Mouse (Mus musculus): ENCODE measurements at regions not wholly inside any gene's neighbourhood (a gene's known extent, or its start where the extent isn't known, plus 50 kb on each side); places are given as distances from the start of the nearest gene placed in this dataset.

- DNase-seq (ENCODE audit: low spot score in 2 of 2), result no peak
Observed at GRCm38 (mm10) chr12:25393501-25393900, 296.6 kb upstream of the Id2 start.

- DNase-seq (ENCODE audit: low spot score in 2 of 2), result no peak
Observed at GRCm38 (mm10) chr12:25389202-25389601, 292.3 kb upstream of the Id2 start.

GRCm38 (mm10) chr12:25387791-25388280 is 290.9 kb upstream of the Id2 start:
- DNase-seq (ENCODE audit: low spot score in 2 of 2), result no peak

- DNase-seq (ENCODE audit: low spot score in 2 of 2), result no peak
Observed at GRCm38 (mm10) chr12:25382961-25383360, 286.0 kb upstream of the Id2 start.

DNA sequence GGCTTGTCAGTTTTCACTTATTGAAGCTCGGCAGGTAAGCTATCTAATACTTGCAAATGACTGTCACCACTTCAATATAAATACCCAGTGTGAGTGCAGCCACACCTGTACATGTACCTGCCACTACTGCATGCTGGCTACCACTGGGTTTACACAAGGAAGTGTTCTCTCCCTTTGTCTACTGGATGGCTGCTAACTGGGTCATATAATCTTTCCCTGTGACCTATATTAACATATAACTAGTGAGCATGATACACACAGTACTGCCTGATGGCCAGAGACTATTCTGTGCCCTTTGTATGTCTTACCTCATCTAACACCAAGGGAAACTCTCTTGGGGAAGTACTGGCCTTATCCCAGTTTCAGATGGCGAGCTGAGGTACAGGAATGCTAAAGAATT is 285.5 kb upstream of the Id2 start:
- DNase-seq (ENCODE audit: low spot score in 2 of 2), result no peak

GRCm38 (mm10) chr12:25381619-25382018 is 284.7 kb upstream of the Id2 start:
- DNase-seq (ENCODE audit: low spot score in 2 of 2), result no peak

- no peak for DNase-seq (ENCODE audit: low spot score in 2 of 2)
Observed at GRCm38 (mm10) chr12:25379996-25380395, 283.1 kb upstream of the Id2 start.

DNA sequence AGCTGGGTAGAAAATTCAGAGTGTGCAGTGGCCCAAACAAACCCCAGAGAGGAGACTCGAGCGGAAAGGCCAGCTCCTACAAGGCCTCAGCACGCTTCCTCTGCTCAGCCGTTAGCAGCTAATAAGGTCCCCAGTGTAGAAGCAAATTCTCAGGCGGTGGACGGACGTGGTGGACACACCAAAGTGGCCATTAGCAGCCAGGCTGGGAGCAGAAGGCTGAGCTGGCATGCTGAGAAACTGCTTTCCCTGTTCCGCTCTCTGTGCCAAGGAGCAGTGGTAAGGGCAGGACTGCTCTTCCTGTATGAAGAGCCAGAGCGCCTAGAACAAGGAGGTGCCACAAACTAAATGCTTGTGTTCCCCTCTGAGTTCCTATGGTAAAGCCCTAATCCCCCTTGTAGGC is 282.1 kb upstream of the Id2 start:
- no peak for DNase-seq (ENCODE audit: low spot score in 2 of 2)

- no peak for DNase-seq (ENCODE audit: low spot score in 2 of 2)
Observed at GRCm38 (mm10) chr12:25378036-25378645, 281.2 kb upstream of the Id2 start.

DNA sequence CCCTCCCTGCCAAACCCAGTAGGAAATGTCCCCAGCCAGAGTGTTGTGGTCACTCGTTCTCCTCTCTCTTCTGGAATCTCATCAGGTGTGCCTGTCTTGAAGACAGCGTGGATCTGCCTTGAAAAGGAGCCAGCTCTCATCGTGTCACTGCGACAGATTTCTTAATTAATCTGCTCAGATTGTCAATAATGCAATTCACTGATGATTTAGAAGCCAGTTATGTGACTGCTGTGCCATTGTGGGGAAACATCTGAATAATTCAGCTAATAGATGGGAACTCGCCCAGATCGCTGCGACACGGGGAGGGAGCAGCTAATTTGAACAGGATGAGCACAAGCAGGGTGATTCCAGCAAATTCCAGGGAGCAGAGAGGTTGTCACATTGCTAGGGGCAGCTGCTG is 279.5 kb upstream of the Id2 start:
- DNase-seq (ENCODE audit: low spot score in 2 of 2), result no peak

GRCm38 (mm10) chr12:25367541-25367940 is 270.6 kb upstream of the Id2 start:
- no peak for DNase-seq (ENCODE audit: low spot score in 2 of 2)

- no peak for DNase-seq (ENCODE audit: low spot score in 2 of 2)
Observed at GRCm38 (mm10) chr12:25365600-25366267, 268.8 kb upstream of the Id2 start.

DNA sequence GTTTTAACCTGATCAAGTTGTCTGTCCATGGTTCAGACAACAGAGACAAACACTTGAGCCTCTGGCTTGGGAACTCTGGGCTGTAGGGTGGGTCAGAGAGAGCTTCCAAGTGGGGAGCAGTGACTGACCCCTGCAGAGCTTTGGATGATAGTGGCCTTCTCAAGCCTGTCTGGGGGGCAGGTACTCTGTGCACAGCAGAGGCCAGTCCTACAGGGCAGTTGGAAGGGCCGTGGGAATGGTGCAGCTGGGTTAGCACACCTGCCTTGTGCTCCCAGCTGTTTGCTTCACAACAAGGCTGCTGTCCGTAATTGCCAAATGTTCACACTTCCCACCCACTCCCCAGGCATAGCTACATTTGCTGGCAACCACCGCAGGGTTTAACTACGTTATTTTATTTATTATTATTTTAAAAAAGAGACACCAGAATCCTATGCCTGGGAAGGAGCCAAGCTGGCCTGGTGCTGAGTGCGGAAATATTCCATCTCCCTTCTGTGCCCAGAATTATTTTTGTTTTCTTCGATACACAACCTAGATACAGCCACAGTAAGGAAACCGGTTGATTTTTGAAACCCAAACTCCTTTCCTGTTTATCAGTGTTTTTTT is 268.1 kb upstream of the Id2 start:
- no peak for DNase-seq (ENCODE audit: low spot score in 2 of 2)

DNA sequence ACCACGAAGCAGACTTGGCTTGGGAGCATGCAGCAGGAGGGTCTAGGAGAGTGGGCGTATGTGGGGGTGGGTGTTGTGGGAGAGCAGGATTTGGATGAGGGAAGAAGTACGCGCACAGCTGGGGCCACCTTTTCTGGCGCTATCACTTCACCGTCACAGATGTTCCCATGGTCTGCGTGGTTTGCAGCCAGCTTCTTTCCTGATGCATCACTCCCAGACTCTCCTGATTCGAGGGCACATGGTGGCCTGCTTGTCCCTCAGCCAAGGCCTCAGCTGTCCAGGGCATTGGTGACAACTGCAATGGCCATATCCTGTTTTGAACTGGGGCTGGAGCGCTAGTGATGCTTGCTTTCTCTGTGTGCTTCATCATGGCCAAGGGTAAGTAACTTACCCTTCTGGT is 266.9 kb upstream of the Id2 start:
- DNase-seq (ENCODE audit: low spot score in 2 of 2), result no peak

- DNase-seq (ENCODE audit: low spot score in 2 of 2), result no peak
Observed at GRCm38 (mm10) chr12:25363341-25363740, 266.4 kb upstream of the Id2 start.

DNA sequence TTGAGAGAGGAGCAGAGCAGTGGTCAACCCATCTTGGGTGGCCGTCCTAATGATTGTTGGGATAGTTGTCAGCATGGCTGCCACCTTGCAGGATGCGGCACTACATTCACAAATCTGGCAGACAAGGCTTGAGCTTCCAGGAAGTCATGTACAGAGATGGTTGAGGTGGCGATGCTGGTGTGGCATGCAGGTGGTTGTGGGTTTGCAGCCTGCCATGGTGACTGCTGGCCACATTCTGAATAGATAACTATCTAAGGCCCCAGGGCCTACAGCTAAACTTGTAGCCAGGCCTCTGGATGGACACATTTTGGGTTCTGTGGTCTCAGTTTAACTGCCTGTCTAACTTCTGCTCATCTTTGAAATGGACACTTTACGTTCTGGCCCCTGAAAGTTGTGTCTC is 265.8 kb upstream of the Id2 start:
- DNase-seq (ENCODE audit: low spot score in 2 of 2), result no peak

DNA sequence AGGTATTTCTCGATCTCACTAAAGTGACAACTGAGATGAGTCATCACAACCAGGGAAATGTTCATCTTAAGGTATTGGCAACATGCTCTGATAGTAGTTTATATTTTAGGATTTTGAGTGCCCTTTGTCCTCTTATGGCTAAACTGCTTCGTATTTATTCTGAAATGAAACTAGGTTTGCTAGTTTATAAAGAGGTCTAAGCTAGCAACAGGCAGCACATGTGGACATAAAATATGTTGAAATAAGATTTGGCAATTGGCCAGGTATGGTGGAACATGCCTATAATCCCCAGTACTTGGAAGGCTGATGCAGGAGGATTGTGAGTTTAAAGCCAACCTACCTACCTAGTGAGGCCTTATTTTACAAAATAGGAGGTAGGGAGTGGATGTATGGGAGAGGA is 263.8 kb upstream of the Id2 start:
- DNase-seq (ENCODE audit: low spot score in 2 of 2), result no peak

DNA sequence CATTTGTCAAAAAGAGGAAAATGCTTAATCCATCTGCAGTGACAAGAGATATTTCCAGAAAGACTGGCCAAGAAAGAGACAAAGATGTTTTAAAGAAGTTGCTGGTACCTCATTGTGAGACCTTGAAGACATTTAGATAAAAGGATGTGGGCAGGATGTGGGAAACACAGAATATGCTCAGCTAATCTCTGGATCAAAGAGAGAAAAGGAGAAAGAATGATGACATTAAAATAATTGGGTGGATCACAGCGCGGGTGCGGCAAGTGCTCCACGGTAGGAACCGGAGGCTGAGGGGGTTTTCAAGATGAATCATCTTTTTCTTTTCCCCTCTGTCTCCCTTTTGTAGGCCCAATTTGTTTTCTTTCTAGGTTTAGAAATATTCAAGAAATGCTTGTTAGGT is 263.0 kb upstream of the Id2 start:
- DNase-seq (ENCODE audit: low spot score in 2 of 2), result no peak

- no peak for DNase-seq (ENCODE audit: low spot score in 2 of 2)
Observed at GRCm38 (mm10) chr12:25358846-25359525, 262.0 kb upstream of the Id2 start.

GRCm38 (mm10) chr12:25356774-25357173 is 259.8 kb upstream of the Id2 start:
- DNase-seq (ENCODE audit: low spot score in 2 of 2), result no peak

GRCm38 (mm10) chr12:25355217-25355616 is 258.3 kb upstream of the Id2 start:
- no peak for DNase-seq (ENCODE audit: low spot score in 2 of 2)

- DNase-seq (ENCODE audit: low spot score in 2 of 2), result no peak
Observed at GRCm38 (mm10) chr12:25353402-25353896, 256.5 kb upstream of the Id2 start.

DNA sequence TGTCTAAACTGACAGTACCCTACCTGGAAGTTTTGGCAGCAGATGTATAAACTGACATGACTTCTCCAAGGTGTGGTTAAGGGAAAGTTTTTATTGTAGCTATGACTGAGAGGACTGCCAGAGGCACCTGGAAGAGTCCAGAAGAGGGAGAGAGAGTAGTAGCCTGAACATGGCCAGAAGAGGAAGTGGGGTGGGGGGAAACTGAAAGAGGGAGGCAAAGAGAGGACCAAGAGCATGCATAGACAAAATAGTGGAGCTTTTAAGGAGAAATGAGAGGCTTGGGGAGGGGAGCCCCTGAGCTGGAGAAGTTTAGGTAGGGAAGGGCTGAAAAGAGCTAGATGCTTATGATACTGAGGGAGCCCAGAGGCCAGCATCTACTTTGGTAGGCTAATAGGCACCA is 255.2 kb upstream of the Id2 start:
- no peak for DNase-seq (ENCODE audit: low spot score in 2 of 2)
